Mouse (Mus musculus) ES-Bruce4 (cell line): ENCODE data around the gene Serpina11. TPM values are rescaled to one million over a fixed set of nuclear protein-coding genes. Genes with fewer than 3 reads are reported as not detected.

ENCODE experiments used
- H3K27ac ChIP-seq: 2 replicates; pipeline ENCODE4 v1.5.1; 2012; ENCODE audit warnings: low read length, inconsistent platforms; ENCODE audit not compliant: insufficient read depth
- H3K27me3 ChIP-seq: 2 replicates; pipeline ENCODE4 v1.6.1; 2012; ENCODE audit warnings: mild to moderate bottlenecking, low read length, inconsistent platforms; ENCODE audit not compliant: control insufficient read depth, poor library complexity, insufficient read depth, severe bottlenecking
- H3K36me3 ChIP-seq: 2 replicates; pipeline ENCODE4 v1.6.1; 2012; ENCODE audit warnings: inconsistent platforms, mild to moderate bottlenecking, low read length, moderate library complexity; ENCODE audit not compliant: control insufficient read depth, poor library complexity, insufficient read depth, severe bottlenecking
- H3K4me1 ChIP-seq: one replicate; pipeline ENCODE4 v1.8.1; 2011; ENCODE audit warnings: low read length; ENCODE audit not compliant: control insufficient read depth, insufficient read depth
- H3K4me3 ChIP-seq: 2 replicates; pipeline ENCODE4 v1.5.1; 2011; ENCODE audit warnings: low read depth, mild to moderate bottlenecking, low read length
- H3K9ac ChIP-seq: 2 replicates; pipeline ENCODE4 v1.6.1; 2012; ENCODE audit warnings: low read depth, mild to moderate bottlenecking, inconsistent platforms; ENCODE audit not compliant: poor library complexity, severe bottlenecking
- H3K9me3 ChIP-seq: replicated peaks from 2 replicates; pipeline ENCODE4 v1.6.1; 2012; ENCODE audit warnings: mild to moderate bottlenecking, low read length, inconsistent platforms; ENCODE audit not compliant: control insufficient read depth, poor library complexity, insufficient read depth, severe bottlenecking
- CTCF ChIP-seq: IDR thresholded peaks from one replicate; pipeline ENCODE4 v1.8.1; 2011; ENCODE audit warnings: low read depth, low read length
- EP300 ChIP-seq: IDR thresholded peaks from 2 replicates; pipeline ENCODE4 v1.6.1; 2011; ENCODE audit warnings: low read depth, low read length; ENCODE audit not compliant: insufficient read depth
- POLR2A ChIP-seq: IDR thresholded peaks from one replicate; pipeline ENCODE4 v1.8.1; 2011; ENCODE audit warnings: low read length; ENCODE audit not compliant: insufficient read depth
- polyA plus RNA-seq: library from polyadenylated mRNA; stranded (reverse); fragments of >200 nt; gene quantifications from 2 replicates; pipeline ENCODE4 v1.2.4, GENCODE M21; 2011; ENCODE audit warnings: low read depth; ENCODE audit not compliant: missing spikeins, insufficient read depth, insufficient read length

Serpina11 gene
- polyA plus RNA-seq, 1 experiment = not detected

DNA sequence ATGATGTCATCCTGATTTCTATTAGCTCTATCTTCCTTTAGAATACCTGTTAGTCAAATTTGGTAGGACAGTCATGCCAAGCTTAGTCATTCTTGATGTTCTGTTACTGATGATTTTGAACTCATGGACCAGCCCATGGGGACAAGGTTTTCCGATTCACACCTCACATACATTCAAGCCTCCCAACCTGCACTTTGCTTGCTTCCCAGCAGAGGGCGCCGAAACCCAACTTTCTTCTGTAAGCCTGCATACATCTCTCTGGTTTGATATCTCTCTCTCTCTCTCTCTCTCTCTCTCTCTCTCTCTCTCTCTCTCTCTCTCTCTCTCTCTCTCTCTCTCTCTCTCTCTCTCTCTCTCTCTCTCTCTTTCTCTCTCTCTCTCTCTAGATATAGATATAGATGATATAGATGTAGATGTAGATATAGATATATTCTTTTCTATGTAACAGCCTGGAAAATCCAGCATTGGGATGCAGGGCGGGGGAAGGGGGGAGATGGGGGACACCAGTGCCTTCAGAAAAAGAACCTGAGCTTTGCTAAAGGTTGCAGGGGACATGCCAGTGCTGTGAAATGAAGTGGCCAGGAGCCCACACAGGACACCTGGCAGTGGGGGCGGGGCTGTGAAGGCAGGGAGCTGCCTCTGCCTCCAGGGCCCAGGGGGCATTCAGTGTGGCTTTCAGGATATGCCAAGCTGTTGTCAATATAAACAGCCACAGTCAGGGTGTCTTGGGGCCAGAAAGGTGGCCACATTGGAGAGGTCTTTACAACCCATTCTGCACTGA is 5.7 kb upstream of the Serpina11 start:
- H3K9me3 ChIP-seq = peaks cover 2% of the 10 kb centered on the region
- H3K27ac ChIP-seq = no peak overlapping the region
- no peak overlapping the region for H3K9ac ChIP-seq
- H3K27me3 ChIP-seq = no peaks in the 10 kb centered on the region
- H3K36me3 ChIP-seq = no peaks in the 10 kb centered on the region
- TF ChIP-seq POLR2A (no peak), CTCF (peak; percentile 75), EP300 (no peak)
- H3K4me1 ChIP-seq = no peaks in the 10 kb centered on the region
- no peak overlapping the region for H3K4me3 ChIP-seq

DNA sequence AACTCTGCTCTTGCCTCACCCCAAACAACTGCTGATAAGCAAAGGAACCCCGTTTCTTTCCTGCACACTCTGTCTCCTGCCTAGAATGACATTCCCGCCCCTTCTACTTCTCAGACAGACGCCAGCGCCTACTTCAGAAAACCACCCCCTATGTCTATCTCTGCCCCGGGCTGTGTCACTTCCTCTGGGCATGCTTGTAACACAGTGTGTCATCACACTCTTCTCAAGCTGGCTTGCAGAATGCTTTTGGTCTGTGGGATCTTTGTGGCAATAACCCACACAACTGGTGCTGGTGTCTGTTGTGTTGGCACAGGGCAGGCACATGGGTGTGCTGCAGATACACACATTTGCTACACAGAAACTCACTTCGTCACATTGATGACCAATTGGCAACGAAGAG is 3.2 kb upstream of the Serpina11 start:
- no peaks in the 10 kb centered on the region; the same call in 1 of the 2 replicates for H3K27me3 ChIP-seq
- H3K4me1 ChIP-seq = no peaks in the 10 kb centered on the region
- no peak overlapping the region for H3K4me3 ChIP-seq
- no peak overlapping the region for H3K9ac ChIP-seq
- TF ChIP-seq CTCF = no peak
- TF ChIP-seq EP300 = no peak
- TF ChIP-seq POLR2A = no peak
- H3K27ac ChIP-seq = no peak overlapping the region
- H3K9me3 ChIP-seq = no peaks in the 10 kb centered on the region
- H3K36me3 ChIP-seq = no peaks in the 10 kb centered on the region

DNA sequence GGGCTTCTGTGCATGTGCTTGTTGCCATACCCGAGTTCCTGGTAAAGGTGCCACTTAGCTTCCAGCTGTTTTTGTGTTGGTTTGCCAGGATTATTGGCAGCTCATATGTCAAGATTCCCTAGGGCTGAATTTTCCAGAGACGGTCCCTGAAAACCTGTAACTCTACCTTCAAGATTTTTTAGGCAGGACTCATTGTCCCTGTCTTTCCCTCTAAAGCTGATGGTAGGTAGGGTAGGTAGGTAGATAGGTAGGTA is 316 bp downstream of the Serpina11 start:
- TF ChIP-seq EP300 = no peak
- no peak for TF ChIP-seq POLR2A
- no peak for TF ChIP-seq CTCF
- Histone ChIP-seq H3K9ac (no peak overlapping the region), H3K4me1 (no peaks in the 10 kb centered on the region), H3K36me3 (no peaks in the 10 kb centered on the region), H3K9me3 (no peaks in the 10 kb centered on the region), H3K27me3 (no peaks in the 10 kb centered on the region; the same call in 1 of the 2 replicates), H3K4me3 (no peak overlapping the region), H3K27ac (no peak overlapping the region)

DNA sequence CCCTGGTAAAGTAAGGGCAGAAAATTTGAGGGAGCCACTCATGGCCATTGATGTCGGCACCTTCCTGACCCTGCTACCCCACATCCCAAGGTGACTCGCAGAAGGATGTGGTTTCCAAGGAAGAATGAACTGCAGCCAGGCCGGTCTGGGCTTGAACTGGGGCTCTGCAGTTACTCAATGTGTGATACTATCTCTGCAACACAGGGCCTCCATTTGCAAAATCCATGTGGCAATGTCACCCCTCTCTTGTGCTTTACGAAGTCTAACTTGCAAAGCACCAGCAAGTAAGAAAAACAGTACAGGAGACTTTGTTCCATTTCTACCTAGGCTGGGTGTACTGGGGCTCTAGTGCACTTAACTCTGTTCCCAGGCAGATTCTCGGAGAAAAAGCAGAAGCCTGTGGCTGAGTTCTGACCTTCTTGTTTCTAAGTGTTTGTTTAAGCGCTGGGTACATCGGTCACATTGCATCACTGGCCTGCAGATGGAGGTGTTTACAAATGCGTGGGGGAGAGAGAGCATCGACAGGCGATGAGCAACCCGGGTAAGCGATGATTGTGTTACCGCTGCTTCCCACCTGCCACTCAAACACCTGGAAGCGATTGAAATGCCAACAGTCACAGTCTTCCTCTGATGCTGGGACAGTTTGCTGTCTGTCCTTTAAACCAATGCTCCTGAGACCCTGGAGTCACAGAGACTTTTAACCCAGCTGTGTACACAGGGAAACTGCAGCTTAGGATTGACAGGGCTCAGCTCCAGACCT is 823 bp downstream of the Serpina11 start:
- Histone ChIP-seq H3K9me3 (no peaks in the 10 kb centered on the region), H3K36me3 (no peaks in the 10 kb centered on the region), H3K9ac (no peak overlapping the region), H3K4me1 (no peaks in the 10 kb centered on the region), H3K27me3 (no peaks in the 10 kb centered on the region; the same call in 1 of the 2 replicates), H3K4me3 (no peak overlapping the region), H3K27ac (no peak overlapping the region)
- TF ChIP-seq EP300 (no peak), POLR2A (no peak), CTCF (no peak)

DNA sequence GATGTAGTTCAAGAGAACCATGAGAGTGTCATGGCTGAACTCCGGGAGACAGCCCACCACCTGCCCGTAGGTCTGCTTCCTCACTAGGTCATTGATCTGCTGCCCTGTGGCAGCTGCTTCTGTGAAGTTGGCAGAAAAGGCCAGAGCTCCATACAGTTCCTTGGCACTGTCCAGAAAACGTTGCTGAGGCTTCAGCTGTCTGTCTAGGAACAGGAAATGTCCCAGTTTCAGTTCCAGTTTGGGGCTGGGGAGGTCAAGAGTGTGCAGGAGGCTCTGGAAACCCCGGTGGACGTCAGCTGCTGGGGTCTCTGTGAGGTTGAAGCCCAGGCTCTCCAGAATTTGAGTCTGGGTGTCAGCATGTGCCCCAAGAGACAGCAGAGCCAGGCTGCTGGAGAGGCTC is 3.9 kb downstream of the Serpina11 start:
- Histone ChIP-seq H3K27ac (no peak overlapping the region), H3K27me3 (no peaks in the 10 kb centered on the region; the same call in 1 of the 2 replicates), H3K9ac (no peak overlapping the region), H3K36me3 (no peaks in the 10 kb centered on the region), H3K4me1 (no peaks in the 10 kb centered on the region), H3K9me3 (no peaks in the 10 kb centered on the region), H3K4me3 (no peak overlapping the region)
- no peak for TF ChIP-seq CTCF
- no peak for TF ChIP-seq EP300
- no peak for TF ChIP-seq POLR2A

DNA sequence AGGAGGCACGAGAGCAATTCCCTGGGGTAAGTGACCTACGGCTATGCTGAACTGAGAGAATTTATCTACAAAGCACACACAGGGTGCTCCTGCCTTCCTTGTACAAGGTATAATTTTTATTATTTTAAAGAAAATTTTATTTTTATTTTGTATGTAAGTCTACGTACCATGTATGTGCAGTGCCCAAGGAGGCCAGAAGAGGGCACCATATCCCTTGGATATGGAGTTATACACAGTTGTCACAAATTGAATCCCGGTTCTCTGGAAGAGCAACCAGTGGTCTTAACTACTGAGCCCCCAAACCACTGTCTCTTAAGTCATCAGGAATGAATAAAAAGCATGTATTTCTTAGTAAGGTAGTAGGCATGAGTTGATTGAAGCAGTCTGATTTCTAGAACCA is 4.8 kb downstream of the Serpina11 start:
- H3K27me3 ChIP-seq = no peaks in the 10 kb centered on the region; the same call in 1 of the 2 replicates
- no peak overlapping the region for H3K4me3 ChIP-seq
- TF ChIP-seq CTCF (no peak), EP300 (no peak), POLR2A (no peak)
- no peaks in the 10 kb centered on the region for H3K4me1 ChIP-seq
- H3K27ac ChIP-seq = no peak overlapping the region
- no peaks in the 10 kb centered on the region for H3K9me3 ChIP-seq
- H3K36me3 ChIP-seq = no peaks in the 10 kb centered on the region
- H3K9ac ChIP-seq = no peak overlapping the region
